Mouse (Mus musculus) E14TG2a.4 (cell line): Measurements from ENCODE around the gene Rsph10b.

Experiments
- CTCF ChIP-seq: conservative IDR thresholded peaks from 2 replicates; pipeline ENCODE4 v1.5.1; 2014; ENCODE audit warnings: low read length
- NANOG ChIP-seq: IDR thresholded peaks from 2 replicates; pipeline ENCODE4 v1.6.1; 2014; ENCODE audit warnings: borderline replicate concordance, low read length, mixed read lengths
- POU5F1 ChIP-seq: IDR thresholded peaks from 2 replicates; pipeline ENCODE4 v1.6.1; 2014; ENCODE audit warnings: low read length, borderline replicate concordance

GRCm38 (mm10) chr5:143992661-143993060 lies 59.8 kb downstream of the Rsph10b start:
- TF ChIP-seq CTCF (no peak), POU5F1 (no peak), NANOG (no peak)
